24 mouse cellular contexts compared by ENCODE assay signal in the genomic region with DNA sequence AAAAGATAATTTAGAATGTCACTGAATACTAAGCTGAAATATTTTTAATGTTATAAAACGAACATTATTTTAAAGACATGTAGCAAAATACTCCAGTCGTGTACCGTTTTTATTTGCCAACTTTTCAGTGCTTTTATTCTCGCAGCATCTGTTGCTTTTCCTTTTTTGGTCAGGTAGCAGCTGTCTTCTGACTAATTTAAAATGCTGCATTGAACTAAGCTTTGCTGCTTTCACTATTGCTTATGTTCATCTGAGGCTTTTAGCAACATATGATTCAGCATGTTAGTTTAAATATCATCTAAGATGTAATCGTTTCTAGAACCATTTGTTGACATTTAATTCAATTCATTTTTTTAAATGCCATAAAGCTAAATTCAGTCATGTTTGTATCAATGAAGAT.
DNase-seq lines count a peak whose midpoint lies in the region; ATAC-seq lines count a peak whose summit lies in the region.
"Had no signal": no experiment of that assay in that cellular context is flagged by ENCODE, and none has a peak within 500 bp of the region (broad histone marks: within the 10 kb centered on the region; RNA-seq: fewer than 3 reads in every experiment).

No protein-coding gene starts in this region.

- H3K9me3 ChIP-seq in neural tube, embryonic 15.5 days (replicated peaks): no peaks in the 10 kb centered on the region
- H3K9me3 ChIP-seq: embryonic facial prominence, embryonic 12.5 days; heart, embryonic 13.5 days; limb, embryonic 15.5 days; liver, embryonic 15.5 days had no signal

- no peak for ATAC-seq in neural tube, embryonic 15.5 days (ENCODE audit: low FRiP score)

- peak; percentile 62 for DNase-seq in layer of hippocampus, adult 11-12 months (ENCODE audit: low spot score)
- DNase-seq in layer of hippocampus, postnatal 25 days (ENCODE audit: extremely low spot score in 1 of 2, low spot score in 1 of 2): no peak
- DNase-seq in right cerebral cortex, postnatal 36 days (ENCODE audit: low spot score in 2 of 2): peak; percentile 9 to 33
- DNase-seq in right cerebral cortex, postnatal 14 days: no peak
- peak; percentile 51 to 52 for DNase-seq in layer of hippocampus, adult 8-10 months (ENCODE audit: low spot score in 2 of 2)
- DNase-seq in urinary bladder, postnatal 4 days (ENCODE audit: low spot score in 2 of 2): no peak
- DNase-seq: adrenal gland, adult 8-10 months; cerebellum, adult 11 months; gastrocnemius, postnatal 14 days; heart, adult 18-20 months; heart, postnatal 36 days; kidney, adult 8-10 months; kidney, postnatal 14 days; thymus, postnatal 14 days had no signal

- no peak overlapping the region for H3K9ac ChIP-seq in neural tube, embryonic 15.5 days (replicated peaks)
- H3K9ac ChIP-seq: embryonic facial prominence, embryonic 12.5 days; heart, embryonic 13.5 days; hindbrain, embryonic 14.5 days; limb, embryonic 15.5 days; liver, embryonic 15.5 days had no signal

- no peak overlapping the region for H3K27ac ChIP-seq in neural tube, embryonic 15.5 days (replicated peaks)
- H3K27ac ChIP-seq: embryonic facial prominence, embryonic 12.5 days; heart, embryonic 13.5 days; hindbrain, embryonic 14.5 days; limb, embryonic 15.5 days; liver, embryonic 15.5 days; macrophage; stomach, postnatal 0 days had no signal

- no peak overlapping the region for H3K4me2 ChIP-seq in neural tube, embryonic 15.5 days
- H3K4me2 ChIP-seq: embryonic facial prominence, embryonic 12.5 days; heart, embryonic 13.5 days; hindbrain, embryonic 14.5 days; limb, embryonic 15.5 days; liver, embryonic 15.5 days; midbrain, embryonic 11.5 days had no signal

- no peaks in the 10 kb centered on the region for H3K4me1 ChIP-seq in neural tube, embryonic 15.5 days
- H3K4me1 ChIP-seq: embryonic facial prominence, embryonic 12.5 days; heart, embryonic 13.5 days; limb, embryonic 15.5 days; liver, embryonic 15.5 days had no signal

- peaks cover 7% of the 10 kb centered on the region; the same call in 1 of the 2 replicates for H3K36me3 ChIP-seq in neural tube, embryonic 15.5 days

- no peak overlapping the region for H3K4me3 ChIP-seq in neural tube, embryonic 15.5 days (replicated peaks)
- H3K4me3 ChIP-seq: embryonic facial prominence, embryonic 12.5 days; erythroblast, embryonic 14.5 days; heart, embryonic 13.5 days; limb, embryonic 15.5 days; liver, embryonic 15.5 days had no signal

- 85% methylated on average over 5 of the region's 5 CpGs for WGBS in neural tube, embryonic 15.5 days

- no peaks in the 10 kb centered on the region for H3K27me3 ChIP-seq in neural tube, embryonic 15.5 days (replicated peaks)
- H3K27me3 ChIP-seq: embryonic facial prominence, embryonic 12.5 days; heart, embryonic 13.5 days; limb, embryonic 15.5 days; liver, embryonic 15.5 days had no signal

Comparison
In these comparisons a context has a peak if more than half of its experiments do, and no peak if none do; other contexts are left out.
1. DNase-seq: peak in layer of hippocampus, adult 11-12 months (single experiment), right cerebral cortex, postnatal 36 days (2 of 2) and layer of hippocampus, adult 8-10 months (2 of 2); none in layer of hippocampus, postnatal 25 days (0 of 2), right cerebral cortex, postnatal 14 days (single experiment) and urinary bladder, postnatal 4 days (0 of 2).